Mouse (Mus musculus) bone marrow, adult 2 months (tissue): ENCODE measurements around the gene Syt6.

Source experiments
- CTCF ChIP-seq: fragments of 200-500 bp; IDR thresholded peaks from 2 replicates; pipeline ENCODE4 v1.5.1; 2011; ENCODE audit warnings: low read length, control low read depth; ENCODE audit not compliant: control insufficient read depth, insufficient read depth
- POLR2A ChIP-seq: fragments of 200-500 bp; IDR thresholded peaks from 2 replicates; pipeline ENCODE4 v1.6.1; 2011; ENCODE audit warnings: low read depth, mild to moderate bottlenecking, control low read depth, low read length, borderline replicate concordance; ENCODE audit not compliant: control insufficient read depth

- no peak for TF ChIP-seq CTCF
- TF ChIP-seq POLR2A, result no peak
These were observed 49.6 kb downstream of the Syt6 start for GRCm38 (mm10) chr3:103624591-103625051.
